Mouse (Mus musculus) G1E (cell line): ENCODE data around the gene Slc4a4. TPM values are rescaled to one million over a fixed set of nuclear protein-coding genes. Genes with fewer than 3 reads are reported as not detected.

Experiments used
- ATAC-seq: 2 replicates; pipeline ENCODE4 v1.8.0; 2016; ENCODE audit warnings: mild to moderate bottlenecking; ENCODE audit not compliant: insufficient number of reproducible peaks, poor library complexity, low FRiP score, severe bottlenecking; ENCODE audit errors: extremely low read depth
- DNase-seq: peaks from one replicate; pipeline ENCODE4 v3.0.0; 2012; ENCODE audit warnings: low spot score
- H3K27me3 ChIP-seq: 2 replicates; pipeline ENCODE4 v1.6.1; 2012; ENCODE audit warnings: mild to moderate bottlenecking, low read length, inconsistent platforms; ENCODE audit not compliant: insufficient read depth
- H3K36me3 ChIP-seq: replicated peaks from 2 replicates; pipeline ENCODE3; 2012; ENCODE audit warnings: mild to moderate bottlenecking, inconsistent platforms
- H3K4me1 ChIP-seq: 2 replicates; pipeline ENCODE4 v1.6.1; 2012; ENCODE audit warnings: low read depth, low read length, inconsistent platforms, mixed read lengths; ENCODE audit not compliant: insufficient read depth
- H3K4me3 ChIP-seq: 2 replicates; pipeline ENCODE4 v1.5.1; 2012; ENCODE audit warnings: low read depth, mild to moderate bottlenecking, inconsistent platforms, low read length, moderate library complexity, mixed read lengths
- H3K9me3 ChIP-seq: replicated peaks from 2 replicates; pipeline ENCODE4 v1.6.1; 2012; ENCODE audit warnings: inconsistent platforms
- CTCF ChIP-seq: IDR thresholded peaks from 2 replicates; pipeline ENCODE4 v1.5.1; 2012; ENCODE audit warnings: low read depth, low read length, inconsistent platforms, mixed read lengths
- GATA1 ChIP-seq: IDR thresholded peaks from 2 replicates; pipeline ENCODE4 v1.6.1; 2012; ENCODE audit warnings: borderline replicate concordance, low read length, inconsistent platforms, mixed read lengths
- GATA2 ChIP-seq: IDR thresholded peaks from 2 replicates; pipeline ENCODE4 v1.6.1; 2012; ENCODE audit warnings: low read depth, low read length, inconsistent platforms, borderline replicate concordance
- POLR2AphosphoS5 ChIP-seq: IDR thresholded peaks from 2 replicates; pipeline ENCODE4 v1.6.1; 2012; ENCODE audit warnings: low read depth, low read length, inconsistent platforms; ENCODE audit not compliant: insufficient replicate concordance
- TAL1 ChIP-seq: conservative IDR thresholded peaks from 2 replicates; pipeline ENCODE4 v1.6.1; 2012; ENCODE audit warnings: low read depth, low read length, inconsistent platforms, mixed read lengths
- polyA plus RNA-seq: library from polyadenylated mRNA; stranded (reverse); fragments of >175 nt; gene quantifications from 2 replicates; pipeline ENCODE4 v1.2.3, GENCODE M21; 2012
- total RNA-seq, 2 experiments: library from RNA; stranded (forward) in 1 of 2; stranded (reverse) in 1 of 2; fragments of 200-1000 nt in 1 of 2; fragments of >200 nt in 1 of 2; fragmentation: Nextera tagmentation in 1 of 2; gene quantifications; 2 replicates each; pipeline ENCODE4 v1.2.3; 2014 to 2017

Gene Slc4a4
- total and polyA plus RNA-seq, 3 experiments = 0.11 TPM; not detected in 2

DNA sequence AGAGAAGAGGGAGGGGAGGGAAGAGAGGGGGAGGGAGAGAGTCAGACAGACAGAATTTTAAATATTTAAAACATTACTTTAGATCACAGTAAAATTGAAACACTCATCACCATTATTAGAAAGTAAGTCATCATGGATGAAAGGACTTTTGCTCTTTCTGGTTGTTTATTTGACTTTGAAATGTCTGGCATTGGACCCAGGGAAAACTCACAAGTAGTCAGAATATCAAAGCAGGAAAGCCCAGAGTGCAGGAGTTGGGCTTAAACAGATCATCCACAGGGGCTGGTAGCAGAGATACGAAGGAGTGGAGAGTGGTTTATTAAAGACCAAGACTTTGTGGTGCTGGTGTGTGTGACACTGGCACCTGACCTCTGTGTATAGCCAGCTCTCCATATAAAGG is 191.1 kb downstream of the Slc4a4 start:
- Histone ChIP-seq H3K27me3 (no peaks in the 10 kb centered on the region), H3K9me3 (peaks cover 15% of the 10 kb centered on the region), H3K36me3 (no peaks in the 10 kb centered on the region), H3K4me3 (no peak overlapping the region), H3K4me1 (no peaks in the 10 kb centered on the region)
- ATAC-seq = no peak
- DNase-seq = no peak
- TF ChIP-seq POLR2AphosphoS5 (no peak), TAL1 (no peak), GATA1 (no peak), CTCF (no peak), GATA2 (no peak)

DNA sequence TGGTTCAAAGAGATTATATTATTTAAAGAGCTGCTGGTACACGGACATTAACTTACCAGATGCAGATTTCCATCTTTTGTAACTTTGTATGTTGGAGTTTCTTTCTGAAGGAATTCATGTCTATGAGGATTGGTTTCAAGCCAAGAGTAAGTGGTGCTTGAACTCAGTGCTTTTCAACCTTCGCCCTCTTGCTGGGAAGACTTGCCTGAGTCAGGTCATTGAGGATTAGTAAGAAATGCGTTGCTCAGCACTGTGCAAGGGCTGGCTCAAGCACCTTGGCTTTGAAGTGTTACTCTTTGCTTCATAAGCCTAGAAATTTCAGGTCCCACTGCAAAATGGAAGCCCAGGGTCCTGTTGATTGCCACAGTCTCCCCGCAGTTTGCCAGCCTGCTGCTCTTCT is 196.9 kb downstream of the Slc4a4 start:
- Histone ChIP-seq H3K27me3 (no peaks in the 10 kb centered on the region), H3K9me3 (peaks cover 16% of the 10 kb centered on the region), H3K36me3 (no peaks in the 10 kb centered on the region), H3K4me1 (no peaks in the 10 kb centered on the region), H3K4me3 (no peak overlapping the region)
- TF ChIP-seq CTCF = no peak
- TF ChIP-seq POLR2AphosphoS5 = no peak
- no peak for TF ChIP-seq TAL1
- TF ChIP-seq GATA2 = no peak
- TF ChIP-seq GATA1 = no peak
- DNase-seq (no peak), ATAC-seq (no peak)

DNA sequence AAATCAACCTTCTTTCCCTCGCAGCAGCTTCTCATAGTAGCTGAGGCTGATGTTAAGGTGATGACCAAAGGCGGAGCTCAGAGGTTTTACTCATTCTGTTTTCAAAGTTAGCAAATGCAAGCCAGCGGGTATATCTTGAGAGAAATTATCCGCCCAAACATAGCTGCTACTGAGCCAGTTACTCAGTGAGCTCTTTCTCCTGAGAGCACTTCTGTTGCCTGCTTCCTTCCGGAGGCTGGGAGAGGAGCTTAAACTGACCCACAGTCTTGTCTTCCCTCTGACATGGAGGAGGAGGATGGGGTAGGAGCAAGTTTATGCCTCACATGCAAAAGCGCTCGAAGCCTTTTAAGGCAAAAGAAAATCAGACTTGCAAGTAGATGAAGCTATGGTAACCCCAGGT is 201.3 kb downstream of the Slc4a4 start:
- ATAC-seq = no peak
- no peaks in the 10 kb centered on the region for H3K27me3 ChIP-seq
- TF ChIP-seq POLR2AphosphoS5 (no peak), GATA1 (no peak), CTCF (no peak), GATA2 (no peak), TAL1 (no peak)
- no peaks in the 10 kb centered on the region for H3K36me3 ChIP-seq
- H3K4me3 ChIP-seq = no peak overlapping the region
- DNase-seq = no peak
- H3K4me1 ChIP-seq = no peaks in the 10 kb centered on the region
- H3K9me3 ChIP-seq = peaks cover 37% of the 10 kb centered on the region

DNA sequence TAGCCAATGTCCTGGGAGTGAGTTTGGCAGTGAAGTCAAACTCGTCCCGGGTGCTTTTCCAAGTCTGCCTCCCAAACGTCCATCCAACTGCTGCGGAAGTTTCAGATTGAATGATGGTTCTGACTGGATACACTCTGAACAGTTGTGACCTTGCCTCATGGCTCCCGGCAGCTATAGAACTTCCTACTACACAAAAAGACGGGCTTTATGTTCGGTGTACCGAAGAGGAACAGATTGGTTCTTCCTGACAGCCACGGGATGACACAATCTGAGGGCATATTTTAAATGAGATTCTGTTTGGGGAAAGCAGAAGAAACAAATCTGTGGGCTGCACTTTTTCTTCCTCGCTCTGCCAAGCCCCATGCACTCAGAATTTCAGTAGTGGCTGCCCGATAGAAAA is 201.8 kb downstream of the Slc4a4 start:
- H3K9me3 ChIP-seq = peaks cover 36% of the 10 kb centered on the region
- ATAC-seq (no peak), DNase-seq (no peak)
- no peaks in the 10 kb centered on the region for H3K36me3 ChIP-seq
- H3K4me1 ChIP-seq = no peaks in the 10 kb centered on the region
- H3K4me3 ChIP-seq = no peak overlapping the region
- no peak for TF ChIP-seq GATA1
- no peak for TF ChIP-seq GATA2
- no peak for TF ChIP-seq CTCF
- TF ChIP-seq TAL1 = no peak
- TF ChIP-seq POLR2AphosphoS5 = no peak
- no peaks in the 10 kb centered on the region for H3K27me3 ChIP-seq

DNA sequence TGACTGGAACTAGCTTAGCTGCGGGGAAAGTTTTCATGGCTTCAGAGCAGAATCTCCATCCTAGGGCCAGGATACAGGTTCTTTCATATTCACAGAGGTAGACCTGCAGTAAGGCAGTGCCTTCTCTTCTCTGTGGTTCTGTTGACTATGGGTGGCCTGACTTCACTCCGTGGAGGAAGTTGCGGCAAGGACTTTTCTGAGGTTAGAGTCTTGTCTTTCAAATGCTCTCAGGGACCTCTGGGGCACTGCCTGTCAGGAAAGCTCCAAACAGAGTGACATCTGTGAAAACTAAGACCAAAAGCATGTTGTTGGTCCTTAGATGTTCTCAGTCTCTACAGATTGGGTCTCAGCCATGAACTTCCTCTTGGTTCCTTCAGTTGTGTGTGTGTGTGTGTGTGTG is 203.5 kb downstream of the Slc4a4 start:
- peaks cover 30% of the 10 kb centered on the region for H3K9me3 ChIP-seq
- TF ChIP-seq CTCF = no peak
- no peak for TF ChIP-seq GATA2
- no peak for TF ChIP-seq GATA1
- no peak for TF ChIP-seq TAL1
- TF ChIP-seq POLR2AphosphoS5 = no peak
- no peaks in the 10 kb centered on the region for H3K36me3 ChIP-seq
- H3K4me1 ChIP-seq = no peaks in the 10 kb centered on the region
- no peaks in the 10 kb centered on the region for H3K27me3 ChIP-seq
- ATAC-seq (no peak), DNase-seq (no peak)
- H3K4me3 ChIP-seq = no peak overlapping the region

DNA sequence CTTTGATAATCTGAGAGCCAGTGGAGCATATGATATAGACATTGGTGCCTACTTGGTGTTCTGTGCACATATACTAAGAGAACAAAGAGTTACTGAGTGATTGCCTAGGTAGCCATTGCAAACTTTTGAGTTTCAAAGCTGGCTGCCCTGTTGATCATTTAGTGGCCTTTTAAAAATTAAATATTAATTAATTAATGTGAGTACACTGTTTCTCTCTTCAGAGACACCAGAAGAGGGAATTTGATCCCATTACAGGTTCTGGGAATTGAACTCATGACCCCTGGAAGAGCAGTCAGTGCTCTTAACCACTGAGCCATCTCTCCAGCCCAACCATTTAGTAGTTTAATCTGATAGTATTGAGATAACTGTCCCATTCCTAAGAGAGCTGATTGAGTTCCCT is 209.8 kb downstream of the Slc4a4 start:
- H3K36me3 ChIP-seq = no peaks in the 10 kb centered on the region
- H3K4me1 ChIP-seq = no peaks in the 10 kb centered on the region
- no peaks in the 10 kb centered on the region for H3K27me3 ChIP-seq
- H3K4me3 ChIP-seq = no peak overlapping the region
- TF ChIP-seq TAL1 (no peak), CTCF (no peak), GATA2 (no peak), GATA1 (no peak)
- no peak for ATAC-seq
- no peak for DNase-seq
- H3K9me3 ChIP-seq = peaks cover 18% of the 10 kb centered on the region

DNA sequence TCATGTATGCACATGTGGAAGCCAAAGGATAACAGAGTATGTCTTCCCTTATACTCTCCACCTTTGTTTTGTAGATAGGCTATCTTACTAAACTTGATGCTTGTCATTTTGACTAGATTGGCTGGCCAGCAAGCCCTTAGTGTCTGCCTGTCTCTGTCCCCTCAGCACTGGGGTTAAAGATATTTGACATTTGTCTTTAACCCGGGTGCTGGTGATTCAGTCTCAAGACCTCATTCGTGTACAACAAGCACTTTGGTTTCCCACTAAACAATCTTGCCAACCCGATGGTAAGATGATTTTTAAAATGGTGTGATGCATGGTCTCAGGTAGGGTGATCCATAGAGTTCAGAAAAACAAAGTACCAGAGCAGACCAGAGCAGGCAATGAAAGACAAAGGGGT is 210.7 kb downstream of the Slc4a4 start:
- no peaks in the 10 kb centered on the region for H3K36me3 ChIP-seq
- TF ChIP-seq GATA2 (no peak), TAL1 (no peak), POLR2AphosphoS5 (no peak), GATA1 (no peak)
- no peak overlapping the region for H3K4me3 ChIP-seq
- ATAC-seq (no peak), DNase-seq (no peak)
- H3K27me3 ChIP-seq = no peaks in the 10 kb centered on the region
- H3K9me3 ChIP-seq = peaks cover 12% of the 10 kb centered on the region; the same call in 1 of the 2 replicates
- no peaks in the 10 kb centered on the region for H3K4me1 ChIP-seq
